Mouse (Mus musculus) thymus, adult 2 months (tissue): ENCODE measurements around the gene Grn.

ENCODE experiments used
- CTCF ChIP-seq: fragments of 200-500 bp; IDR thresholded peaks from 2 replicates; pipeline ENCODE4 v1.5.1; 2012; ENCODE audit warnings: mild to moderate bottlenecking, control low read depth, low read length, moderate library complexity, borderline replicate concordance; ENCODE audit not compliant: control insufficient read depth, poor library complexity, insufficient read depth; ENCODE audit errors: extremely low read depth
- POLR2A ChIP-seq: fragments of 200-500 bp; IDR thresholded peaks from 2 replicates; pipeline ENCODE4 v1.6.1; 2012; ENCODE audit warnings: mild to moderate bottlenecking, low read length, control low read depth, moderate library complexity; ENCODE audit not compliant: control insufficient read depth, poor library complexity, insufficient read depth; ENCODE audit errors: extremely low read depth

- TF ChIP-seq CTCF (no peak), POLR2A (no peak)
Observed at GRCm38 (mm10) chr11:102475027-102475426, 44.9 kb downstream of the Grn start.
